Mouse (Mus musculus): Measurements from ENCODE around the gene Cers5. TPM values are rescaled to one million over a fixed set of nuclear protein-coding genes. Genes with fewer than 3 reads are reported as not detected.
A peak's percentile ranks its signal among the peaks of the same experiment; 100 is the strongest.

The Cers5 gene
- polyA plus RNA-seq, 1 experiment from 2014 or later: 60.8 TPM

GRCm38 (mm10) chr15:99814554-99815260, 42.0 kb upstream of the Cers5 start:
- Histone ChIP-seq H3K9ac (ENCODE audit: low read length) (no peak overlapping the region), H3K4me1 (ENCODE audit: control insufficient read depth in 2 of 2, insufficient read depth in 2 of 2, low read length in 2 of 2) (peaks cover 0 to 8% of the 10 kb centered on the region in 2 experiments; a peak in 1 of 4 replicates), H3K9me3 (ENCODE audit: control insufficient read depth, low read length) (0 out of 2 replicates have a peak, but pooled peaks cover 4% of the 10 kb centered on the region), H3K36me3 (ENCODE audit: control insufficient read depth, insufficient read depth, low read length) (peaks cover 16% of the 10 kb centered on the region; the same call in 1 of the 2 replicates), H3K27ac (replicated peaks in 1 of 2; ENCODE audit: control insufficient read depth in 1 of 2, insufficient read depth in 1 of 2, low read depth in 2 of 2, low read length in 2 of 2) (no peak overlapping the region), H3K4me2 (ENCODE audit: low read length) (no peak overlapping the region), H3K27me3 (ENCODE audit: control insufficient read depth, insufficient read depth, low read length) (no peaks in the 10 kb centered on the region), H3K4me3 (ENCODE audit: control insufficient read depth in 1 of 2, insufficient read depth in 1 of 2, low read depth in 1 of 2, low read length in 2 of 2) (no peak overlapping the region)
- WGBS: 91% methylated on average over 24 of the region's 24 CpGs
- no peak for ATAC-seq (ENCODE audit: insufficient number of reproducible peaks, insufficient read depth, low FRiP score, low read depth)

- 97% methylated on average over 6 of the region's 6 CpGs for WGBS
- H3K4me2 ChIP-seq (ENCODE audit: low read length): no peak overlapping the region
- no peaks in the 10 kb centered on the region for H3K27me3 ChIP-seq (ENCODE audit: control insufficient read depth, insufficient read depth, low read length)
- H3K9ac ChIP-seq (ENCODE audit: low read length): no peak overlapping the region
- 0 out of 2 replicates have a peak, but pooled peaks cover 4% of the 10 kb centered on the region for H3K9me3 ChIP-seq (ENCODE audit: control insufficient read depth, low read length)
- H3K4me3 ChIP-seq (ENCODE audit: control insufficient read depth in 1 of 2, insufficient read depth in 1 of 2, low read depth in 1 of 2, low read length in 2 of 2): no peak overlapping the region
- no peak overlapping the region for H3K27ac ChIP-seq (replicated peaks in 1 of 2; ENCODE audit: control insufficient read depth in 1 of 2, insufficient read depth in 1 of 2, low read depth in 2 of 2, low read length in 2 of 2)
- ATAC-seq (ENCODE audit: insufficient number of reproducible peaks, insufficient read depth, low FRiP score, low read depth): no peak
- peaks cover 0 to 8% of the 10 kb centered on the region in 2 experiments; a peak in 1 of 4 replicates for H3K4me1 ChIP-seq (ENCODE audit: control insufficient read depth in 2 of 2, insufficient read depth in 2 of 2, low read length in 2 of 2)
- H3K36me3 ChIP-seq (ENCODE audit: control insufficient read depth, insufficient read depth, low read length): peaks cover 16% of the 10 kb centered on the region; the same call in 1 of the 2 replicates
These were observed 41.0 kb upstream of the Cers5 start for GRCm38 (mm10) chr15:99813639-99814038.

GRCm38 (mm10) chr15:99812097-99812496, 39.4 kb upstream of the Cers5 start:
- no peak overlapping the region for H3K27ac ChIP-seq (replicated peaks in 1 of 2; ENCODE audit: control insufficient read depth in 1 of 2, insufficient read depth in 1 of 2, low read depth in 2 of 2, low read length in 2 of 2)
- H3K4me2 ChIP-seq (ENCODE audit: low read length): no peak overlapping the region
- ATAC-seq (ENCODE audit: insufficient number of reproducible peaks, insufficient read depth, low FRiP score, low read depth): no peak
- no peak overlapping the region for H3K4me3 ChIP-seq (ENCODE audit: control insufficient read depth in 1 of 2, insufficient read depth in 1 of 2, low read depth in 1 of 2, low read length in 2 of 2)
- H3K9me3 ChIP-seq (ENCODE audit: control insufficient read depth, low read length): 0 out of 2 replicates have a peak, but pooled peaks cover 4% of the 10 kb centered on the region
- H3K4me1 ChIP-seq (ENCODE audit: control insufficient read depth in 2 of 2, insufficient read depth in 2 of 2, low read length in 2 of 2): peaks cover 7 to 16% of the 10 kb centered on the region in 2 experiments
- no peak overlapping the region for H3K9ac ChIP-seq (ENCODE audit: low read length)
- 65% methylated on average over 7 of the region's 7 CpGs for WGBS
- no peaks in the 10 kb centered on the region for H3K27me3 ChIP-seq (ENCODE audit: control insufficient read depth, insufficient read depth, low read length)
- H3K36me3 ChIP-seq (ENCODE audit: control insufficient read depth, insufficient read depth, low read length): peaks cover 23% of the 10 kb centered on the region; the same call in 1 of the 2 replicates

GRCm38 (mm10) chr15:99807776-99808735, 35.4 kb upstream of the Cers5 start:
- Histone ChIP-seq H3K36me3 (ENCODE audit: control insufficient read depth, insufficient read depth, low read length) (peaks cover 36% of the 10 kb centered on the region), H3K9ac (ENCODE audit: low read length) (peak overlapping the region; percentile 2; the same call in 1 of the 2 replicates), H3K27me3 (ENCODE audit: control insufficient read depth, insufficient read depth, low read length) (no peaks in the 10 kb centered on the region), H3K4me2 (ENCODE audit: low read length) (0 out of 2 replicates have a peak overlapping the region, but pooled peaks have one; percentile 21), H3K4me1 (ENCODE audit: control insufficient read depth in 2 of 2, insufficient read depth in 2 of 2, low read length in 2 of 2) (peaks cover 13 to 22% of the 10 kb centered on the region in 2 experiments), H3K4me3 (ENCODE audit: control insufficient read depth in 1 of 2, insufficient read depth in 1 of 2, low read depth in 1 of 2, low read length in 2 of 2) (no peak overlapping the region), H3K27ac (replicated peaks in 1 of 2; ENCODE audit: control insufficient read depth in 1 of 2, insufficient read depth in 1 of 2, low read depth in 2 of 2, low read length in 2 of 2) (no peak overlapping the region; a peak in 1 of 4 replicates), H3K9me3 (ENCODE audit: control insufficient read depth, low read length) (no peaks in the 10 kb centered on the region)
- no peak for ATAC-seq (ENCODE audit: insufficient number of reproducible peaks, insufficient read depth, low FRiP score, low read depth)
- WGBS: 45% methylated on average over 21 of the region's 21 CpGs

- H3K4me3 ChIP-seq (ENCODE audit: control insufficient read depth in 1 of 2, insufficient read depth in 1 of 2, low read depth in 1 of 2, low read length in 2 of 2): no peak overlapping the region
- no peak for ATAC-seq (ENCODE audit: insufficient number of reproducible peaks, insufficient read depth, low FRiP score, low read depth)
- 56% methylated on average over 7 of the region's 7 CpGs for WGBS
- no peak overlapping the region for H3K4me2 ChIP-seq (ENCODE audit: low read length)
- peaks cover 36% of the 10 kb centered on the region for H3K36me3 ChIP-seq (ENCODE audit: control insufficient read depth, insufficient read depth, low read length)
- no peaks in the 10 kb centered on the region for H3K9me3 ChIP-seq (ENCODE audit: control insufficient read depth, low read length)
- no peak overlapping the region for H3K27ac ChIP-seq (replicated peaks in 1 of 2; ENCODE audit: control insufficient read depth in 1 of 2, insufficient read depth in 1 of 2, low read depth in 2 of 2, low read length in 2 of 2)
- no peak overlapping the region for H3K9ac ChIP-seq (ENCODE audit: low read length)
- H3K27me3 ChIP-seq (ENCODE audit: control insufficient read depth, insufficient read depth, low read length): no peaks in the 10 kb centered on the region
- H3K4me1 ChIP-seq (ENCODE audit: control insufficient read depth in 2 of 2, insufficient read depth in 2 of 2, low read length in 2 of 2): peaks cover 23 to 34% of the 10 kb centered on the region in 2 experiments
These were observed 33.5 kb upstream of the Cers5 start for GRCm38 (mm10) chr15:99806171-99806570.

GRCm38 (mm10) chr15:99805673-99806072, 33.0 kb upstream of the Cers5 start:
- H3K27me3 ChIP-seq (ENCODE audit: control insufficient read depth, insufficient read depth, low read length): no peaks in the 10 kb centered on the region
- no peak overlapping the region for H3K9ac ChIP-seq (ENCODE audit: low read length)
- H3K4me3 ChIP-seq (ENCODE audit: control insufficient read depth in 1 of 2, insufficient read depth in 1 of 2, low read depth in 1 of 2, low read length in 2 of 2): no peak overlapping the region
- H3K4me1 ChIP-seq (ENCODE audit: control insufficient read depth in 2 of 2, insufficient read depth in 2 of 2, low read length in 2 of 2): peaks cover 23 to 34% of the 10 kb centered on the region in 2 experiments
- peaks cover 38% of the 10 kb centered on the region for H3K36me3 ChIP-seq (ENCODE audit: control insufficient read depth, insufficient read depth, low read length)
- 91% methylated on average over 4 of the region's 4 CpGs for WGBS
- no peaks in the 10 kb centered on the region for H3K9me3 ChIP-seq (ENCODE audit: control insufficient read depth, low read length)
- H3K4me2 ChIP-seq (ENCODE audit: low read length): no peak overlapping the region
- ATAC-seq (ENCODE audit: insufficient number of reproducible peaks, insufficient read depth, low FRiP score, low read depth): no peak
- H3K27ac ChIP-seq (replicated peaks in 1 of 2; ENCODE audit: control insufficient read depth in 1 of 2, insufficient read depth in 1 of 2, low read depth in 2 of 2, low read length in 2 of 2): no peak overlapping the region

GRCm38 (mm10) chr15:99803186-99803644, 30.5 kb upstream of the Cers5 start:
- Histone ChIP-seq H3K27ac (replicated peaks in 1 of 2; ENCODE audit: control insufficient read depth in 1 of 2, insufficient read depth in 1 of 2, low read depth in 2 of 2, low read length in 2 of 2) (peak overlapping the region; percentile 69 to 85), H3K4me1 (ENCODE audit: control insufficient read depth in 2 of 2, insufficient read depth in 2 of 2, low read length in 2 of 2) (peaks cover 21 to 32% of the 10 kb centered on the region in 2 experiments), H3K4me3 (ENCODE audit: control insufficient read depth in 1 of 2, insufficient read depth in 1 of 2, low read depth in 1 of 2, low read length in 2 of 2) (no peak overlapping the region), H3K4me2 (ENCODE audit: low read length) (0 out of 2 replicates have a peak overlapping the region, but pooled peaks have one; percentile 21), H3K27me3 (ENCODE audit: control insufficient read depth, insufficient read depth, low read length) (no peaks in the 10 kb centered on the region), H3K9me3 (ENCODE audit: control insufficient read depth, low read length) (no peaks in the 10 kb centered on the region), H3K9ac (ENCODE audit: low read length) (peak overlapping the region; percentile 28), H3K36me3 (ENCODE audit: control insufficient read depth, insufficient read depth, low read length) (peaks cover 56% of the 10 kb centered on the region)
- ATAC-seq (ENCODE audit: insufficient number of reproducible peaks, insufficient read depth, low FRiP score, low read depth): peak; percentile 45; the same call in 1 of the 2 replicates
- WGBS: 4% methylated on average over 6 of the region's 6 CpGs
